Mouse (Mus musculus) liver, embryonic 15.5 days (tissue): ENCODE measurements at regions not wholly inside any gene's neighbourhood (a gene's known extent, or its start where the extent isn't known, plus 50 kb on each side); places are given as distances from the start of the nearest gene placed in this dataset.

Source experiments
- ATAC-seq: fragments of 200-750 bp; cut with Nextera tagmentation; 2 replicates; pipeline ENCODE4 v1.8.0; 2017; ENCODE audit warnings: moderate number of reproducible peaks, mild to moderate bottlenecking, moderate library complexity; ENCODE audit not compliant: insufficient read depth
- H3K27ac ChIP-seq: fragments of 300-500 bp; sonication (generic); replicated peaks from 2 replicates; pipeline ENCODE4 v1.5.1; 2015; ENCODE audit warnings: mild to moderate bottlenecking, inconsistent platforms
- H3K27me3 ChIP-seq: fragments of 300-500 bp; sonication (generic); 2 replicates; pipeline ENCODE4 v1.6.1; 2015; ENCODE audit warnings: mild to moderate bottlenecking, inconsistent platforms
- H3K36me3 ChIP-seq: fragments of 300-500 bp; sonication (generic); replicated peaks from 2 replicates; pipeline ENCODE4 v1.6.1; 2015; ENCODE audit warnings: moderate library complexity, mild to moderate bottlenecking, inconsistent platforms
- H3K4me1 ChIP-seq: fragments of 300-500 bp; sonication (generic); replicated peaks from 2 replicates; pipeline ENCODE4 v1.6.1; 2015; ENCODE audit warnings: inconsistent platforms
- H3K4me2 ChIP-seq: fragments of 300-500 bp; sonication (generic); 2 replicates; pipeline ENCODE4 v1.6.1; 2015; ENCODE audit warnings: moderate library complexity, mild to moderate bottlenecking, inconsistent platforms
- H3K4me3 ChIP-seq: fragments of 300-500 bp; sonication (generic); replicated peaks from 2 replicates; pipeline ENCODE4 v1.5.1; 2015; ENCODE audit warnings: mild to moderate bottlenecking, inconsistent platforms
- H3K9ac ChIP-seq: fragments of 300-500 bp; sonication (generic); 2 replicates; pipeline ENCODE4 v1.6.1; 2015; ENCODE audit warnings: moderate library complexity, mild to moderate bottlenecking, inconsistent platforms
- H3K9me3 ChIP-seq: fragments of 300-500 bp; sonication (generic); replicated peaks from 2 replicates; pipeline ENCODE4 v1.6.1; 2016; ENCODE audit warnings: inconsistent platforms
- WGBS: fragments of 180-500 bp; shearing (Covaris S2); methylation state at CpG from one replicate; pipeline ENCODE4 v1.1.7; 2015; ENCODE audit warnings: mixed read lengths; ENCODE audit not compliant: insufficient replicate concordance; 5-methylcytosine and 5-hydroxymethylcytosine counted together

- ATAC-seq: no peak
- H3K4me2 ChIP-seq: no peak overlapping the region
- WGBS: 62% methylated on average over 6 of the region's 6 CpGs
- no peaks in the 10 kb centered on the region for H3K27me3 ChIP-seq
- no peaks in the 10 kb centered on the region for H3K36me3 ChIP-seq
- no peaks in the 10 kb centered on the region for H3K4me1 ChIP-seq
- no peaks in the 10 kb centered on the region for H3K9me3 ChIP-seq
- H3K9ac ChIP-seq: no peak overlapping the region
- H3K27ac ChIP-seq: no peak overlapping the region
- no peak overlapping the region for H3K4me3 ChIP-seq
These were observed 119.4 kb downstream of the Olfm1 start for GRCm38 (mm10) chr2:28312212-28312611.

- Histone ChIP-seq H3K27me3 (no peaks in the 10 kb centered on the region), H3K4me1 (no peaks in the 10 kb centered on the region), H3K4me3 (no peak overlapping the region), H3K9ac (no peak overlapping the region), H3K4me2 (no peak overlapping the region), H3K36me3 (no peaks in the 10 kb centered on the region), H3K9me3 (no peaks in the 10 kb centered on the region), H3K27ac (no peak overlapping the region)
- no peak for ATAC-seq
- 57% methylated on average over 11 of the region's 11 CpGs for WGBS
These were observed 121.1 kb upstream of the Ppp1r26 start for GRCm38 (mm10) chr2:28325502-28325901.

GRCm38 (mm10) chr2:28326056-28326455 is 120.5 kb upstream of the Ppp1r26 start:
- Histone ChIP-seq H3K9me3 (no peaks in the 10 kb centered on the region), H3K27ac (no peak overlapping the region), H3K4me1 (no peaks in the 10 kb centered on the region), H3K4me3 (no peak overlapping the region), H3K4me2 (no peak overlapping the region), H3K9ac (no peak overlapping the region), H3K36me3 (no peaks in the 10 kb centered on the region), H3K27me3 (no peaks in the 10 kb centered on the region)
- no peak for ATAC-seq
- 62% methylated on average over 6 of the region's 6 CpGs for WGBS

- Histone ChIP-seq H3K27me3 (no peaks in the 10 kb centered on the region), H3K9ac (no peak overlapping the region), H3K27ac (no peak overlapping the region), H3K36me3 (no peaks in the 10 kb centered on the region), H3K4me3 (no peak overlapping the region), H3K9me3 (no peaks in the 10 kb centered on the region), H3K4me1 (no peaks in the 10 kb centered on the region), H3K4me2 (no peak overlapping the region)
- WGBS: 61% methylated on average over 3 of the region's 3 CpGs
- ATAC-seq: no peak
These were observed 119.9 kb upstream of the Ppp1r26 start for GRCm38 (mm10) chr2:28326682-28327081.

DNA sequence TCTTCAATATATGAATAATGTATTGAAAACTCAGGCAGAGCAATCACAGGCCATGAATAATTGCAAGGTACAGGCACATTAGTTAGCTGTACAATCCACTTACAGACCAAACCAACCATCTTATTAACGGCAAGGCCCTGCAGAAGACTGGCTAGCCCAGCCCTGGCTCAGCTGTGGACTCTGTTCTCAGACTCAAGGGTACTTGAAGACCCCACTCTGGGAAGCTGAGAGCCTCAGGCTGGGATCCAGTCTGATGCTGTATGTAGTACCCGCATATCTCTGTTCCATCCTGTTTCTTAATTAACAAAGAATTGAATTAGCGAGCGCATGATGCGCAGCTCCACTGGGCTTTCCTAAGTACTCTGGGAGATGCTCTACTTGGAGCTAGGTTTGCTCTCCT is 117.5 kb upstream of the Ppp1r26 start:
- Histone ChIP-seq H3K4me2 (no peak overlapping the region), H3K4me3 (no peak overlapping the region), H3K27me3 (no peaks in the 10 kb centered on the region), H3K36me3 (no peaks in the 10 kb centered on the region), H3K27ac (no peak overlapping the region), H3K9me3 (no peaks in the 10 kb centered on the region), H3K4me1 (no peaks in the 10 kb centered on the region), H3K9ac (no peak overlapping the region)
- no peak for ATAC-seq
- WGBS: 83% methylated on average over 5 of the region's 5 CpGs

GRCm38 (mm10) chr2:28335141-28335789 is 111.3 kb upstream of the Ppp1r26 start:
- Histone ChIP-seq H3K4me1 (no peaks in the 10 kb centered on the region), H3K9me3 (no peaks in the 10 kb centered on the region), H3K4me3 (no peak overlapping the region), H3K4me2 (no peak overlapping the region), H3K36me3 (no peaks in the 10 kb centered on the region), H3K27me3 (no peaks in the 10 kb centered on the region), H3K27ac (no peak overlapping the region), H3K9ac (no peak overlapping the region)
- 36% methylated on average over 9 of the region's 9 CpGs for WGBS
- ATAC-seq: no peak

DNA sequence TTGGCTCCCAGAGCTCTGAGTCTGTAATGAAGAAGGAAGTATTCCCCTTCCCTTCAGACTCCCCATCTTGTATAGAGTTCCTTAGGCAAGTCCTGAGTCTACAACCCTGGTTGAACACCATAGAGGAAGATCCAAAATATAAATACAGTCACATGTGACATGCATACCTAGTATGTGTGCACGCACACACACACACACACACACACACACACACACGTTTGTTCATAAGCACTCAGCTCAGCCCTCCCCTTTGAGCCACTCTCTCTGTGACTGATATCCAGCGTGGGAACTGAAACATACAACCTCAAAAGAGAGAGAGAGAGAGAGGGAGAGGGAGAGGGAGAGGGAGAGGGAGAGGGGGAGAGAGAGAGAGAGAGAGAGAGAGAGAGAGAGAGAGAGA is 110.8 kb upstream of the Ppp1r26 start:
- H3K9me3 ChIP-seq: no peaks in the 10 kb centered on the region
- no peaks in the 10 kb centered on the region for H3K36me3 ChIP-seq
- no peak overlapping the region for H3K4me2 ChIP-seq
- no peak overlapping the region for H3K4me3 ChIP-seq
- WGBS: 33% methylated on average over 3 of the region's 3 CpGs
- no peak overlapping the region for H3K9ac ChIP-seq
- no peak for ATAC-seq
- H3K4me1 ChIP-seq: no peaks in the 10 kb centered on the region
- no peak overlapping the region for H3K27ac ChIP-seq
- no peaks in the 10 kb centered on the region for H3K27me3 ChIP-seq

DNA sequence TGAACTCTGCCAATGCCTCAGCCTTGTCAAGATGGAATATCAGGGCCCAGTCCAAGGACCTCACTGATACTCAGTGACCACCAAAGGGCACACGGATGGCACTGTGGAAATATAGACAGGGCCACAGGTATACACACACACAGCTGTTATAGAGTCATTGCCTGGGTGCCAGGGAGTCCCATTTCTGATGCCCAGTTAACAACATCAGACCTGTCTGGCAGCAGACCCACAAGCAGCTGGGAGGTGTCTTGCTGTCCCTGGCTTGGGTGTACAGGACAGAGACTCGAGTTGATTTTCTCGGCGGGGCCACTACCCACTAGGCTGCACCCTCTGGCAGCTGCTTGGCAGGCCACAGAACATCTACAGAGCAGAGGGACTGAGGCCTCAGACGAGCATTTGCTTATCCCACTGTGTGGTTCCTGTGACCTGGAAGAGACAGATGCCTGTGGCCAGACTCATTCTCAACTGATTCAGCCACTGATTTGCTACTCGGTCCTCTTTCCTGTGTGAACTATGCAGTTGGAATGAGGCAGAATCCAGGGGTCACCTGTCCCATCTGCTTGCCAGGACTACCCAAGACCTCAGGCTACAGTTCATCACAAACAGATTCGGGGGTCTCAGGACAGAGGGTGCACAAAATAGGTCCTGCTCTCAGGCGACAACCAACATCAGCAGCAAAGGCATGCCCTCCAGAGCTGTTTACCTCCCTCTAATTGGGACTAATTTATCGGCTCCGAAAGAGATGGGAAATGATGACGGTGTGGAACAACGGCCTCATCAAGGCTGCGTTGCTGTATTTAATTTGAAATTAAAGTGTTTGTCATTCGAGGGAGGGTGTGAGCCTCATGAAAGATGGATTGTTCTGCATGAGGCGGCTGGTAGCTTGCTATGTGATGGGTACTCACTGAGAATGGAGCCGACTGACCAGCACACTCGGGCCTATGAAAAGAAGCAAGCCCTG is 110.0 kb upstream of the Ppp1r26 start:
- H3K36me3 ChIP-seq: no peaks in the 10 kb centered on the region
- H3K27ac ChIP-seq: no peak overlapping the region
- H3K9me3 ChIP-seq: no peaks in the 10 kb centered on the region
- no peak overlapping the region for H3K9ac ChIP-seq
- no peak overlapping the region for H3K4me3 ChIP-seq
- H3K27me3 ChIP-seq: no peaks in the 10 kb centered on the region
- H3K4me2 ChIP-seq: no peak overlapping the region
- 53% methylated on average over 17 of the region's 17 CpGs for WGBS
- no peak for ATAC-seq
- H3K4me1 ChIP-seq: no peaks in the 10 kb centered on the region

DNA sequence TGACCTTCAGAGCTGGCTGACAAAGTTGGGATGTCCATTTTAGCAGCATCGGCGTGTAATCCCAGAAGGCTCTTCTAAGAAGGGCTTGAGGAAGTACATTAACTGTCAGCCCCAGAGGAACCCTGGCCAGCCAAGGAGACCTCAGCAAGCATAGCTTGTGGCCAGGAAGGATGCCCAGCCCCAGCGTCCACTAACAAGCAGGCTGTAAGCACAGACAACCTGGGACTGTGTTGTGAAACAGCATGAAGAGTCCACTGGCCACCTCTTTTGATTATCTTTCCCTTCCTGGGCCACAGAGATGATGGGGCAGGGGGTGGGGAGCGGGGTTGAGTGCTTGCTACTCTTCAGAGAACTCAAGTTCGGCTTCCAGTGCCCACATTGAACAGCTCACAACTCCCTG is 109.0 kb upstream of the Ppp1r26 start:
- Histone ChIP-seq H3K4me1 (no peaks in the 10 kb centered on the region), H3K27me3 (no peaks in the 10 kb centered on the region), H3K27ac (no peak overlapping the region), H3K4me3 (no peak overlapping the region), H3K36me3 (no peaks in the 10 kb centered on the region), H3K9ac (no peak overlapping the region), H3K9me3 (no peaks in the 10 kb centered on the region), H3K4me2 (no peak overlapping the region)
- WGBS: 52% methylated on average over 5 of the region's 5 CpGs
- no peak for ATAC-seq

DNA sequence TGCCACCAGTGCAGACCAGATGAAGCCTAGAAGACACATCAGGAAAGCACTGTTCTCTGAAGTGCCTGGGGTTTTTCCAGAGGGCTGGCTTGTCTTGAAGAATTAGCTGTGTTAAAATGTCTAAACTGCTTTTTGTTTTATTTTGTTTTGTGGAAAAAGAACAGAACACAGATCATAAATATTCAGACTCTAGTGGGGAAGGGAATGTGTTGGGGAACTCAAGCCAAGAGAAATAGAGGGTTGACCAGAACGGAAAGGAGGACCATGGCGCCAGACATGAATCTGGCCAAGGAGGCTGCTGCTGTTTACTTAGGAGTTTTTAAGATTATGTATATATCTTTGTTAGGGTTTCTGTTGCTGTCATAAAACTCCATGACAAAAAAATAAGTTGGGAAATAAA is 105.3 kb upstream of the Ppp1r26 start:
- Histone ChIP-seq H3K4me3 (no peak overlapping the region), H3K9me3 (no peaks in the 10 kb centered on the region), H3K4me1 (no peaks in the 10 kb centered on the region), H3K9ac (no peak overlapping the region), H3K4me2 (no peak overlapping the region), H3K27me3 (no peaks in the 10 kb centered on the region), H3K27ac (no peak overlapping the region), H3K36me3 (no peaks in the 10 kb centered on the region)
- 68% methylated on average over 2 of the region's 2 CpGs for WGBS
- ATAC-seq: no peak

DNA sequence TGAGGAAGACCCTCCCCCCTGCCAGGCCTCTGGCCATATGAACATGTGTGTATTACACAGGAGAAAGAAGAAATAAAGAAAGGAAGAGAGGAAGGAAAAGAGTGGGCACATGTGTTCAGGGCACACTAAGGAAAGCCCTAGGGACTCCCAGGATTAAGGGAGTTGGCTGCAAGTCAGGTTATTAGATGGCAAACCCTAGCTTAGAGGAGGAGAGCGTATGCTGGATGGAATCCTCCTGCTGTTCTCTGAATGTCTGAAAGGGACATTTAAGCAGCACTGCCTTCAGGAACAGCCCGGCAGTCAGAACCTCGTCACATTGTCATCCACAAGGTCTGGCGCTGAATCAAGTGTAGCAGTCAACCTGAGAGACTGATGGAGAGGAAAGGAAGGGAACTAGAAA is 98.1 kb upstream of the Ppp1r26 start:
- Histone ChIP-seq H3K36me3 (no peaks in the 10 kb centered on the region), H3K27ac (no peak overlapping the region), H3K4me3 (no peak overlapping the region), H3K4me1 (no peaks in the 10 kb centered on the region), H3K27me3 (no peaks in the 10 kb centered on the region), H3K9ac (no peak overlapping the region), H3K9me3 (no peaks in the 10 kb centered on the region), H3K4me2 (no peak overlapping the region)
- WGBS: 63% methylated on average over 4 of the region's 4 CpGs
- ATAC-seq: no peak
